Mouse (Mus musculus): ENCODE measurements around the gene Umad1.

DNA sequence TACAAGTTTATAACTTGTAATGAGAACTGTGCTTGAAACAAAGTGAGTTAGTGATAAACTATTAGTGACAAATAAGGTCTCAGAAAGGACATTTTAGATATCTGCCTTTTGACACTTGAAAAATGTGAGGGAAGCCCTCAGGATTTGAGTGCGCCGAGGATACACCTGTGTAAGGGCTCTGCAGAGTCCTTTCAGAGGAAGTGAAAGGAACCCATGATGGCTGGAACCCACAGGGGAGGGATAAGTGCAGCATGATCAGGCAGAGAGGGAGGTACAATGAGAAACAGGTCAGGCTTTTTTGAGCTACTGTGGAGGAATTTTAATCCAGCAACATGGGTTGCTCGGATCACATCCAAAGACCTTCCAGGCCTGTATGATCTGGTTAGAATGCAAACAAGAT lies 239.9 kb downstream of the Umad1 start:
- no peak for TF ChIP-seq EP300 (IDR thresholded peaks at IDR 0.05; ENCODE audit: low read depth)
- TF ChIP-seq CTCF (IDR thresholded peaks at IDR 0.05; ENCODE audit: low read depth): no peak
